Mouse (Mus musculus) monocyte, adult 2 months (primary cell): ENCODE measurements around the gene Zdhhc7.

Experiments used
- DNase-seq, 2 experiments: peaks; one replicate each; pipeline ENCODE4 v3.0.0; 2022; ENCODE audit warnings: low spot score in 2 of 2, low read depth in 1 of 2

Gene Zdhhc7

DNA sequence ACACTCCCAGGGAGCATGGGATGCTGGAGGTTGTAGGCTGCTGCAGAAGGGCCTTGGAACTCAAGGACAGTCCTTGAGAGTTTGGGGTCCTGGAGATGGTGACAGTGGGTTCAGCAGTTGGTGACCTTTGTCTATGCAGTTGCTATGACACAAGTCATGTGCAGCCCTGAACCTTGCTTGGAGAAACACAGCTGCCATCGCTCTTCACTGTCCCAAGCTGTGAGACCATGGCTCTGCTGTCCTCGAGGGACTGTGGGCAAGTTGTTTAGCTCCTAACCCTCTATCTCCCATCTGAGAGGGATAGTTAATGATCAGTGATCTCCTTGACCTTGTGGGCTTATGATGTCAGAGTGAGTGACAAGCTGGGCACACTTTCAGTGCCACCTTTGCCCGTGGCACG is 64.7 kb downstream of the Zdhhc7 start:
- no peak for DNase-seq

DNA sequence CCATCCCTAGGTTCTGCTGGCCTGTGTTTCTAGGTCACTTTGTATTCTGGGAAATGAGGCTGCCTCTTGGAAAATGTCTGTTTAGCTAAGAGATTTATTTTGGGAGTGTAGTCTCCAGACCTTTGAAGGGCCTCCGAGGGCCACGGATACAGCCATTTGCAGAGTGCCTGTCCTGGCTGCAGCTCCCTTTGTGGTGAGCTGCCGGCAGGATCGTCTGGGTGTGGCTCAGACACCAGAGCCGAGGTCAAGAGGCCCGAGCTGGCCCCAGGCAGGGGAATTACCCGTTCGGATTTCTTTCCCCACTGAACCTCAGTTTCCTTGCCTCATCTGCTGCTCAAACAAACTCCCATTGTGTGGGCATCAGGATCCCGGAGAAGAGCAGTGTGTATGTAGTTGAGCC is 65.2 kb downstream of the Zdhhc7 start:
- DNase-seq = no peak

GRCm38 (mm10) chr8:120034471-120034870 is 66.8 kb downstream of the Zdhhc7 start:
- DNase-seq = no peak

DNA sequence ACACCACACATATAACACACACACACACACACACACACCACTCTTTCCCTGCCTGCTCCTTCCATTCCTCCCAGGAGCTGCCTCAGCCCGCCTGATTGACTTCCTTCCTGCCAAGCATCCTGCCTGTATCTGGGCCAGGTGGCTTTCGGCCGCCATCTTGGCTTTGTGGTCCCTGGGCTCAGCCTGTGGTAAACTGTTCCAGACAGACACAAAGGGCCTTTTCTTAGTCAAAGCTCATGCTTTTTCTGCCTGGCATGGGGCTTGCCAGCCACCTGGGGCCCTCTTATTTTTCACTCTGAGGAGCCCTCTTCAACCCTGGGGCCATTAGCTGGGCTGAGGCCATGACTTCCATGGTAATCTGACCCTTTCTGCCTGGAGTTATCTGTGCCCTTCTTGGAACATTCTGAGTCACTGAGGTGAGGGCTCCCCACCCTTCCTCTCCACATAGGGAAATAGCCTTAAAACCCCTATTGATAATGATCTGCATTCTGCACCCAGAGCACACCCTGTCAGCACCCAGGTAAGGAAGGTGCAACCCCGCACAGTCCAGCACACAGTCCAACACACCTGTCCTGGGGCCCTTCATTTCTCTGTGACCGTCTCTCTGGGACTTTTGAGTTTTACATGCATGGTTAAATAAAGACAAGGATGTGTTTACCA is 68.6 kb downstream of the Zdhhc7 start:
- DNase-seq = no peak
